Mouse (Mus musculus): ENCODE results near the gene Rps2. TPM values are rescaled to one million over a fixed set of nuclear protein-coding genes. Genes with fewer than 3 reads are reported as not detected.

Gene Rps2
- polyA plus RNA-seq, 1 experiment = 381 TPM

GRCm38 (mm10) chr17:24752415-24753394, 34.8 kb downstream of the Rps2 start, which contains the start of gene Hs3st6:
Hs3st6 (plus strand) TSS chr17:24752988.
- no peak for TF ChIP-seq USF1 (IDR thresholded peaks at IDR 0.05; ENCODE audit: low read depth)
- no peak for TF ChIP-seq MYOD1 (IDR thresholded peaks at IDR 0.05; ENCODE audit: control insufficient read depth, insufficient read length, low read depth)
- TF ChIP-seq CEBPB (IDR thresholded peaks at IDR 0.05; ENCODE audit: low read depth) = no peak
- no peak for TF ChIP-seq MAX (IDR thresholded peaks at IDR 0.05)
- TF ChIP-seq MYOG (IDR thresholded peaks at IDR 0.05; ENCODE audit: control insufficient read depth, extremely low read depth, insufficient read length) = no peak
- TF ChIP-seq CTCF (IDR thresholded peaks at IDR 0.05; ENCODE audit: control insufficient read depth, insufficient read depth, insufficient read length) = no peak
- no peak for TF ChIP-seq FOSL1 (IDR thresholded peaks at IDR 0.05; ENCODE audit: insufficient read depth, low read length, poor library complexity, severe bottlenecking)
- H3K36me3 ChIP-seq (ENCODE audit: control insufficient read depth, insufficient read depth) = no peaks in the 10 kb centered on the region
- H3ac ChIP-seq (ENCODE audit: control insufficient read depth, insufficient read length, low read depth) = peak within 1 kb of the TSS; percentile 26
- no peaks in the 10 kb centered on the region for H3K79me3 ChIP-seq (ENCODE audit: low read depth)
- no peak within 1 kb of the TSS for H3K4me3 ChIP-seq (ENCODE audit: insufficient read depth, poor library complexity, severe bottlenecking)
- H3K79me2 ChIP-seq (ENCODE audit: control insufficient read depth, insufficient read depth) = no peaks in the 10 kb centered on the region
- H3K27me3 ChIP-seq (ENCODE audit: control insufficient read depth, insufficient read depth, insufficient read length) = peaks cover 71% of the 10 kb centered on the region

DNA sequence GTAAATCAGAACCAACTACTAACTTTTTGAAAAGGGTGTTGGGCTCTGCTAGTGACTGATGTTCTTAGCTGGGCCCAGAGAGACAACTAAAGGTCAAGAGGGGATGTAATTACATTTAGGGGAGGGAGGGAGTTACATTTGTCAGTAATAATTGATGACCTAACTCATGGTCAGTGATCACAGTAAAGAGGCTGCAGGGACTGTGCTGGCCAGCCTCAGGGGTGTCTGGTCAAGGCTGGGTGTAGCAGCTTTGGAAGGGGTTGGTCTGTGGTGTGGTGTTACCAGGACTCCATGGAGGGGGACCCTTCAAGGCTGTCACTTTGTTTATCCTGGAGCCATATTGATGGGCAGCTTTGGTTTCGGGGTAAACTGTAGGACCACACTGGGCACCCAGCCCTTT, 39.5 kb downstream of the Rps2 start:
- Histone ChIP-seq H3K36me3 (ENCODE audit: control insufficient read depth, insufficient read depth) (no peaks in the 10 kb centered on the region), H3ac (ENCODE audit: control insufficient read depth, insufficient read length, low read depth) (no peak overlapping the region), H3K79me3 (ENCODE audit: low read depth) (no peaks in the 10 kb centered on the region), H3K79me2 (ENCODE audit: control insufficient read depth, insufficient read depth) (no peaks in the 10 kb centered on the region), H3K4me3 (ENCODE audit: insufficient read depth, poor library complexity, severe bottlenecking) (no peak overlapping the region), H3K27me3 (ENCODE audit: control insufficient read depth, insufficient read depth, insufficient read length) (peaks cover 76% of the 10 kb centered on the region)
- TF ChIP-seq MYOD1 (IDR thresholded peaks at IDR 0.05; ENCODE audit: control insufficient read depth, insufficient read length, low read depth) = no peak
- no peak for TF ChIP-seq CEBPB (IDR thresholded peaks at IDR 0.05; ENCODE audit: low read depth)
- no peak for TF ChIP-seq FOSL1 (IDR thresholded peaks at IDR 0.05; ENCODE audit: insufficient read depth, low read length, poor library complexity, severe bottlenecking)
- TF ChIP-seq MYOG (IDR thresholded peaks at IDR 0.05; ENCODE audit: control insufficient read depth, extremely low read depth, insufficient read length) = no peak
- TF ChIP-seq MAX (IDR thresholded peaks at IDR 0.05) = no peak
- no peak for TF ChIP-seq CTCF (IDR thresholded peaks at IDR 0.05; ENCODE audit: control insufficient read depth, insufficient read depth, insufficient read length)
- no peak for TF ChIP-seq USF1 (IDR thresholded peaks at IDR 0.05; ENCODE audit: low read depth)

- Histone ChIP-seq H3K79me3 (ENCODE audit: low read depth) (no peaks in the 10 kb centered on the region), H3K36me3 (ENCODE audit: control insufficient read depth, insufficient read depth) (no peaks in the 10 kb centered on the region), H3K79me2 (ENCODE audit: control insufficient read depth, insufficient read depth) (no peaks in the 10 kb centered on the region), H3ac (ENCODE audit: control insufficient read depth, insufficient read length, low read depth) (no peak overlapping the region), H3K27me3 (ENCODE audit: control insufficient read depth, insufficient read depth, insufficient read length) (peaks cover 64% of the 10 kb centered on the region), H3K4me3 (ENCODE audit: insufficient read depth, poor library complexity, severe bottlenecking) (no peak overlapping the region)
- TF ChIP-seq CEBPB (IDR thresholded peaks at IDR 0.05; ENCODE audit: low read depth) (no peak), MYOD1 (IDR thresholded peaks at IDR 0.05; ENCODE audit: control insufficient read depth, insufficient read length, low read depth) (no peak)
Measured at GRCm38 (mm10) chr17:24761121-24761520, 43.2 kb downstream of the Rps2 start.

DNA sequence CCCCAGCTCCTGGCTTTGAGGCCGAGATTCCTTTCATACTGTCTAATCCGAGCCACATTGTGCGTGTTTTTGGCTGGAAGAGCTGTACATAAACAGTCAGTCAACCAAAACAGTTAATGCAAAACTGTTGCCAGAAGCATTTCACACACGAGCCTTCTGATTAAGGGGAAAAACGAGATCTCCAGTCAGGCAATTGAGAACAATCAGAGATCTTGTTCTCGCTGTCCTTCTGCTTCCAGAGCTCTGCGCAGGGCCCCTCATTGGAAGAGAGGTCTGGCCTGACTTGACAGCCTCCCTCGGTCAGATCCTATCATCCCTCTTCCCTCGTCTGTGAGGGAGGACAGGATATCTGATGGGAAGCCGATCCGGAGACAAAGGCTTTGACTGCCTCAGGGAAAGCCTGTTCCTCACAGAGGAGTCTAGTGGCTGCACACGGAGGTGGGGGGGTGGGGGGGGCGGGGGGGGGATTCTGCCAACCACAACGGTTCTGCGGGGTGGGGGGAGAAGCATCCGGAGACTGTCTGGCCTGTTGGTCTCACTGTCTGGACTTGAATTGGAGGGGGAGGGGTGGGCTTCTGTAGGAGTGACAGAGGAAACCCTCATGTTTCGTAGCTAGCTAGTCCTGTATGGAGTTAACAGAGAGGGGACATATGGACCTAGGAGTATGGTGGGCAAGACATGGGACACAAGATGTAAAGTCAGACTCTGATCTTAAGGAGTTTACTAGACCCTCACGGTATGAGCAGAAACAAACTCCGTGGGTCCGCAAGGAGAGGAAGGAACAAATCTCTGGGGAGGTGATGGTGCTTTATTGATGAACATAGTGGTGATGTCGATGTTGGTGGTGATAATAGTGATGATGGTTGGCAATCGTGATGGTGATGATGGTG, 47.3 kb downstream of the Rps2 start:
- H3K27me3 ChIP-seq (ENCODE audit: control insufficient read depth, insufficient read depth, insufficient read length) = peaks cover 61% of the 10 kb centered on the region
- no peak overlapping the region for H3ac ChIP-seq (ENCODE audit: control insufficient read depth, insufficient read length, low read depth)
- no peak overlapping the region for H3K4me3 ChIP-seq (ENCODE audit: insufficient read depth, poor library complexity, severe bottlenecking)
- no peaks in the 10 kb centered on the region for H3K79me2 ChIP-seq (ENCODE audit: control insufficient read depth, insufficient read depth)
- no peaks in the 10 kb centered on the region for H3K79me3 ChIP-seq (ENCODE audit: low read depth)
- H3K36me3 ChIP-seq (ENCODE audit: control insufficient read depth, insufficient read depth) = no peaks in the 10 kb centered on the region
- TF ChIP-seq CTCF (IDR thresholded peaks at IDR 0.05; ENCODE audit: control insufficient read depth, insufficient read depth, insufficient read length) = no peak
- no peak for TF ChIP-seq MYOD1 (IDR thresholded peaks at IDR 0.05; ENCODE audit: control insufficient read depth, insufficient read length, low read depth)
- TF ChIP-seq FOSL1 (IDR thresholded peaks at IDR 0.05; ENCODE audit: insufficient read depth, low read length, poor library complexity, severe bottlenecking) = no peak
- no peak for TF ChIP-seq MAX (IDR thresholded peaks at IDR 0.05)
- TF ChIP-seq MYOG (IDR thresholded peaks at IDR 0.05; ENCODE audit: control insufficient read depth, extremely low read depth, insufficient read length) = no peak
- no peak for TF ChIP-seq CEBPB (IDR thresholded peaks at IDR 0.05; ENCODE audit: low read depth)
- no peak for TF ChIP-seq USF1 (IDR thresholded peaks at IDR 0.05; ENCODE audit: low read depth)

DNA sequence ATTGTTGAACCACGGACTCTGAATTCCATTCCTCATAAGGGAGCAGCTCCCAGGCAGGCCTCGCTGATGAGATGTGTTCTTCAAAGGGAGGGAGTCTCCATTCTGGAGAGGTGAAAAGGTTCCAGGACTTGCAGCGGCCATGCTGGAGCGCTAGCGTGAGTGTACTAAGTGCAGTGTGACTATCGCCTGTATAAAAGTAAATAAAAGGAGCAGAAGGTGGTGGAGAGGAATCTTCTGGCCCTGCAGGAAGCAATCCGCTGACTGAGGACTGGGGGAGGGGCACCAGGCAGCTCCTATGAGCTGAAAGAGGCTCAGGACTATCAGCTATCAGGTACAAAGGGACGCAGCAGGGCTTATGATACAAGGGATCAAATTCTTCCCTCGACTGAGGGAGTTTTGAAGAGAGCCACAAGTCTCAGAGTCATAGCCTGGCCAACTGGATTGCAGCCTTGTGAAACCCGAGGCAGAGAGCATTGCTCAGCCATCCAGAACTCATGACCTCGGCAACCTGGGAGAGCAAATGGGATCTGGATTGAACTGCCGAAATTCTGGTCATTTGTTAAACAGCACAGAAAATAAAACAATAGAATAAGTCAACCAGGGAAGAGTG, 48.5 kb downstream of the Rps2 start:
- TF ChIP-seq CEBPB (IDR thresholded peaks at IDR 0.05; ENCODE audit: low read depth) (no peak), MYOD1 (IDR thresholded peaks at IDR 0.05; ENCODE audit: control insufficient read depth, insufficient read length, low read depth) (no peak), MYOG (IDR thresholded peaks at IDR 0.05; ENCODE audit: control insufficient read depth, extremely low read depth, insufficient read length) (no peak), MAX (IDR thresholded peaks at IDR 0.05) (no peak), USF1 (IDR thresholded peaks at IDR 0.05; ENCODE audit: low read depth) (no peak), FOSL1 (IDR thresholded peaks at IDR 0.05; ENCODE audit: insufficient read depth, low read length, poor library complexity, severe bottlenecking) (no peak)
- Histone ChIP-seq H3K4me3 (ENCODE audit: insufficient read depth, poor library complexity, severe bottlenecking) (no peak overlapping the region), H3ac (ENCODE audit: control insufficient read depth, insufficient read length, low read depth) (no peak overlapping the region), H3K36me3 (ENCODE audit: control insufficient read depth, insufficient read depth) (no peaks in the 10 kb centered on the region), H3K27me3 (ENCODE audit: control insufficient read depth, insufficient read depth, insufficient read length) (peaks cover 56% of the 10 kb centered on the region), H3K79me2 (ENCODE audit: control insufficient read depth, insufficient read depth) (no peaks in the 10 kb centered on the region), H3K79me3 (ENCODE audit: low read depth) (no peaks in the 10 kb centered on the region)

Measured in C2C12 (cell line).